30 mouse cellular contexts compared by ENCODE assay signal in genomic region chr12:93151530-93151929, GRCm38 (mm10).
DNase-seq lines count a peak whose midpoint lies in the region; ATAC-seq and TF ChIP-seq lines count a peak whose summit lies in the region.
"Had no signal": no experiment of that assay in that cellular context is flagged by ENCODE, and none has a peak within 500 bp of the region (broad histone marks: within the 10 kb centered on the region; RNA-seq: fewer than 3 reads in every experiment).

No protein-coding gene starts in this region.

- H3K4me1 ChIP-seq in forebrain, embryonic 16.5 days (replicated peaks; ENCODE audit: control insufficient read depth, insufficient read depth, low read length), result peaks cover 7% of the 10 kb centered on the region; the same call in 1 of the 2 replicates
- no peaks in the 10 kb centered on the region for H3K4me1 ChIP-seq in forebrain, embryonic 14.5 days (ENCODE audit: control insufficient read depth, insufficient read depth, low read length)
- H3K4me1 ChIP-seq in hindbrain, postnatal 0 days (ENCODE audit: insufficient read depth, low read length), result no peaks in the 10 kb centered on the region
- no peaks in the 10 kb centered on the region for H3K4me1 ChIP-seq in hindbrain, embryonic 12.5 days
- no peaks in the 10 kb centered on the region for H3K4me1 ChIP-seq in midbrain, postnatal 0 days (ENCODE audit: insufficient read depth, low read length)
- H3K4me1 ChIP-seq in midbrain, embryonic 15.5 days, result no peaks in the 10 kb centered on the region; the same call in 1 of the 2 replicates
- H3K4me1 ChIP-seq: heart, embryonic 13.5 days; limb, embryonic 15.5 days; liver, embryonic 13.5 days; megakaryocyte, embryonic 14.5 days had no signal

- ATAC-seq in forebrain, embryonic 16.5 days, result no peak
- ATAC-seq in forebrain, embryonic 14.5 days, result no peak
- ATAC-seq in hindbrain, postnatal 0 days, result no peak
- no peak for ATAC-seq in hindbrain, embryonic 12.5 days (ENCODE audit: low FRiP score)
- ATAC-seq in midbrain, postnatal 0 days (ENCODE audit: low FRiP score), result no peak
- ATAC-seq in midbrain, embryonic 15.5 days (replicated peaks), result no peak
- ATAC-seq: inflammation-experienced regulatory T-cells, adult 6 months; lung, postnatal 0 days had no signal

- H3K27me3 ChIP-seq in forebrain, embryonic 16.5 days (replicated peaks; ENCODE audit: control insufficient read depth, insufficient read depth, low read length), result no peaks in the 10 kb centered on the region
- H3K27me3 ChIP-seq in forebrain, embryonic 14.5 days (replicated peaks; ENCODE audit: control insufficient read depth, insufficient read depth, low read length), result no peaks in the 10 kb centered on the region
- H3K27me3 ChIP-seq in hindbrain, postnatal 0 days (ENCODE audit: insufficient read depth, low read length), result no peaks in the 10 kb centered on the region
- no peaks in the 10 kb centered on the region for H3K27me3 ChIP-seq in hindbrain, embryonic 12.5 days
- H3K27me3 ChIP-seq in midbrain, postnatal 0 days (ENCODE audit: insufficient read depth, low read length), result no peaks in the 10 kb centered on the region
- no peaks in the 10 kb centered on the region for H3K27me3 ChIP-seq in midbrain, embryonic 15.5 days (replicated peaks)
- H3K27me3 ChIP-seq: heart, embryonic 13.5 days; limb, embryonic 15.5 days; liver, embryonic 13.5 days; megakaryocyte, embryonic 14.5 days had no signal

- H3K9ac ChIP-seq in forebrain, embryonic 16.5 days (replicated peaks; ENCODE audit: low read depth, low read length), result no peak overlapping the region
- no peak overlapping the region for H3K9ac ChIP-seq in forebrain, embryonic 14.5 days (ENCODE audit: low read length)
- no peak overlapping the region for H3K9ac ChIP-seq in hindbrain, postnatal 0 days (replicated peaks; ENCODE audit: low read length)
- H3K9ac ChIP-seq in hindbrain, embryonic 12.5 days, result no peak overlapping the region
- H3K9ac ChIP-seq in midbrain, postnatal 0 days (replicated peaks; ENCODE audit: low read length, poor library complexity, severe bottlenecking), result no peak overlapping the region
- H3K9ac ChIP-seq in midbrain, embryonic 15.5 days, result no peak overlapping the region
- H3K9ac ChIP-seq: heart, embryonic 13.5 days; limb, embryonic 15.5 days; liver, embryonic 13.5 days had no signal

- H3K36me3 ChIP-seq in forebrain, embryonic 16.5 days (ENCODE audit: control insufficient read depth, insufficient read depth), result no peaks in the 10 kb centered on the region
- H3K36me3 ChIP-seq in forebrain, embryonic 14.5 days (ENCODE audit: control insufficient read depth, insufficient read depth, low read length), result no peaks in the 10 kb centered on the region
- H3K36me3 ChIP-seq in hindbrain, postnatal 0 days (ENCODE audit: insufficient read depth, low read length), result no peaks in the 10 kb centered on the region
- H3K36me3 ChIP-seq in hindbrain, embryonic 12.5 days, result no peaks in the 10 kb centered on the region
- no peaks in the 10 kb centered on the region for H3K36me3 ChIP-seq in midbrain, postnatal 0 days (ENCODE audit: insufficient read depth, low read length)
- no peaks in the 10 kb centered on the region for H3K36me3 ChIP-seq in midbrain, embryonic 15.5 days (replicated peaks)
- H3K36me3 ChIP-seq: G1E; heart, embryonic 13.5 days; limb, embryonic 15.5 days; liver, embryonic 13.5 days had no signal

- TF ChIP-seq CTCF in hindbrain, postnatal 0 days (IDR thresholded peaks at IDR 0.05; ENCODE audit: low read depth), result no peak
- TF ChIP-seq CTCF in midbrain, postnatal 0 days (IDR thresholded peaks at IDR 0.05), result no peak

- no peak for DNase-seq in forebrain, embryonic 14.5 days (ENCODE audit: low spot score)
- DNase-seq in hindbrain, postnatal 0 days (ENCODE audit: low spot score), result peak; percentile 2
- peak; percentile 1 for DNase-seq in midbrain, postnatal 0 days (ENCODE audit: low spot score)
- DNase-seq in cerebellum, postnatal 36 days, result no peak
- DNase-seq: adrenal gland, adult 8-10 months; cerebellum, adult 8-10 months; cerebellum, postnatal 25 days; gastrocnemius, postnatal 36 days; heart, adult 18-20 months; heart, postnatal 10 days; kidney, adult 11 months; kidney, postnatal 25 days; liver, embryonic 13.5 days; lung, adult 18-20 months; lung, postnatal 4 days; right cerebral cortex, postnatal 4 days; thymus, adult 18-20 months; thymus, postnatal 25 days had no signal

- no peak overlapping the region for H3K4me3 ChIP-seq in forebrain, embryonic 16.5 days (replicated peaks; ENCODE audit: low read length)
- H3K4me3 ChIP-seq in forebrain, embryonic 14.5 days (ENCODE audit: low read depth, low read length), result no peak overlapping the region
- no peak overlapping the region for H3K4me3 ChIP-seq in hindbrain, postnatal 0 days (ENCODE audit: low read length)
- no peak overlapping the region for H3K4me3 ChIP-seq in hindbrain, embryonic 12.5 days
- H3K4me3 ChIP-seq in midbrain, postnatal 0 days (ENCODE audit: low read depth, low read length), result no peak overlapping the region
- H3K4me3 ChIP-seq in midbrain, embryonic 15.5 days, result no peak overlapping the region
- H3K4me3 ChIP-seq: heart, embryonic 13.5 days; layer of hippocampus, adult 2 months; left cerebral cortex, adult 2 months; limb, embryonic 15.5 days; liver, embryonic 13.5 days; megakaryocyte, embryonic 14.5 days had no signal

- H3K4me2 ChIP-seq in forebrain, embryonic 16.5 days (ENCODE audit: low read length), result no peak overlapping the region
- no peak overlapping the region for H3K4me2 ChIP-seq in forebrain, embryonic 14.5 days (ENCODE audit: low read length)
- 0 out of 2 replicates have a peak overlapping the region, but pooled peaks have one; percentile 1 for H3K4me2 ChIP-seq in hindbrain, postnatal 0 days (ENCODE audit: low read depth, low read length)
- no peak overlapping the region for H3K4me2 ChIP-seq in hindbrain, embryonic 12.5 days (replicated peaks)
- H3K4me2 ChIP-seq in midbrain, postnatal 0 days (ENCODE audit: low read depth, low read length, poor library complexity, severe bottlenecking), result no peak overlapping the region
- H3K4me2 ChIP-seq in midbrain, embryonic 15.5 days, result no peak overlapping the region
- H3K4me2 ChIP-seq: heart, embryonic 13.5 days; limb, embryonic 15.5 days; liver, embryonic 13.5 days had no signal

- no peaks in the 10 kb centered on the region for H3K9me3 ChIP-seq in forebrain, embryonic 16.5 days (ENCODE audit: control insufficient read depth, low read length)
- H3K9me3 ChIP-seq in forebrain, embryonic 14.5 days (replicated peaks; ENCODE audit: control insufficient read depth, low read length), result no peaks in the 10 kb centered on the region
- no peaks in the 10 kb centered on the region for H3K9me3 ChIP-seq in hindbrain, postnatal 0 days (ENCODE audit: low read length)
- H3K9me3 ChIP-seq in hindbrain, embryonic 12.5 days (replicated peaks), result no peaks in the 10 kb centered on the region
- H3K9me3 ChIP-seq in midbrain, postnatal 0 days (ENCODE audit: low read length), result no peaks in the 10 kb centered on the region
- H3K9me3 ChIP-seq in midbrain, embryonic 15.5 days, result no peaks in the 10 kb centered on the region
- H3K9me3 ChIP-seq: heart, embryonic 13.5 days; limb, embryonic 15.5 days; liver, embryonic 13.5 days; megakaryocyte, embryonic 14.5 days had no signal

- 65% methylated on average over 7 of the region's 7 CpGs for WGBS in forebrain, embryonic 16.5 days
- WGBS in forebrain, embryonic 14.5 days, result 74% methylated on average over 7 of the region's 7 CpGs
- 55% methylated on average over 7 of the region's 7 CpGs for WGBS in hindbrain, postnatal 0 days
- WGBS in hindbrain, embryonic 12.5 days, result 77% methylated on average over 7 of the region's 7 CpGs
- WGBS in midbrain, postnatal 0 days, result 48% methylated on average over 7 of the region's 7 CpGs
- 55% methylated on average over 7 of the region's 7 CpGs for WGBS in midbrain, embryonic 15.5 days

- H3K27ac ChIP-seq in forebrain, embryonic 16.5 days (ENCODE audit: low read length), result peak overlapping the region; percentile 56
- no peak overlapping the region for H3K27ac ChIP-seq in forebrain, embryonic 14.5 days (ENCODE audit: low read depth, low read length)
- H3K27ac ChIP-seq in hindbrain, postnatal 0 days, result no peak overlapping the region
- H3K27ac ChIP-seq in hindbrain, embryonic 12.5 days, result no peak overlapping the region
- H3K27ac ChIP-seq in midbrain, postnatal 0 days (ENCODE audit: low read depth, low read length), result no peak overlapping the region
- H3K27ac ChIP-seq in midbrain, embryonic 15.5 days, result no peak overlapping the region
- H3K27ac ChIP-seq: heart, embryonic 13.5 days; layer of hippocampus, adult 2 months; left cerebral cortex, adult 2 months; limb, embryonic 15.5 days; liver, embryonic 13.5 days; stomach, postnatal 0 days had no signal

Comparison
In these comparisons a context has a peak if more than half of its experiments do, and no peak if none do; other contexts are left out.
1. DNase-seq: peak in hindbrain, postnatal 0 days (single experiment) and midbrain, postnatal 0 days (single experiment); none in forebrain, embryonic 14.5 days (single experiment) and cerebellum, postnatal 36 days (0 of 2).